Mouse (Mus musculus) MEL (cell line): ENCODE data around the gene Sult4a1. TPM values are rescaled to one million over a fixed set of nuclear protein-coding genes. Genes with fewer than 3 reads are reported as not detected.

Experiments
- DNase-seq: peaks from one replicate; pipeline ENCODE4 v3.0.0; 2011; ENCODE audit warnings: low read depth, low spot score
- H3K27ac ChIP-seq: 2 replicates; pipeline ENCODE4 v1.5.1; 2012; ENCODE audit warnings: low read depth, mild to moderate bottlenecking, control low read depth, low read length, moderate library complexity; ENCODE audit not compliant: control insufficient read depth
- H3K27me3 ChIP-seq, 2 experiments: fragments of 150-350 bp in 1 of 2; sonication (generic) in 1 of 2; 2 replicates each; pipeline ENCODE4 v1.6.1; 2012; ENCODE audit warnings: low read length in 2 of 2, mild to moderate bottlenecking in 2 of 2, improper control_type of control experiment in 1 of 2, moderate library complexity in 1 of 2; ENCODE audit not compliant: insufficient read depth in 2 of 2, control insufficient read depth in 1 of 2
- H3K36me3 ChIP-seq, 2 experiments: 2 replicates each; pipeline ENCODE4 v1.6.1; 2012 to 2014; ENCODE audit warnings: low read length in 2 of 2, improper control_type of control experiment in 1 of 2, inconsistent platforms in 1 of 2, mild to moderate bottlenecking in 1 of 2; ENCODE audit not compliant: insufficient read depth in 2 of 2, control insufficient read depth in 1 of 2
- H3K4me1 ChIP-seq, 2 experiments: fragments of 150-350 bp in 1 of 2; sonication (generic) in 1 of 2; 2 replicates each; pipeline ENCODE4 v1.6.1; 2012; ENCODE audit warnings: low read length in 2 of 2, improper control_type of control experiment in 1 of 2, mild to moderate bottlenecking in 1 of 2; ENCODE audit not compliant: insufficient read depth in 2 of 2, control insufficient read depth in 1 of 2
- H3K4me3 ChIP-seq, 2 experiments: fragments of 150-350 bp in 1 of 2; sonication (generic) in 1 of 2; 2 replicates each; pipeline ENCODE4 v1.5.1; 2012; ENCODE audit warnings: low read depth in 2 of 2, low read length in 2 of 2, mild to moderate bottlenecking in 2 of 2, moderate library complexity in 2 of 2, control low read depth in 1 of 2, improper control_type of control experiment in 1 of 2; ENCODE audit not compliant: control insufficient read depth in 1 of 2, insufficient read depth in 1 of 2
- H3K79me2 ChIP-seq: 2 replicates; pipeline ENCODE4 v1.6.1; 2012; ENCODE audit warnings: mild to moderate bottlenecking, low read length, moderate library complexity; ENCODE audit not compliant: control insufficient read depth, poor library complexity, insufficient read depth
- H3K9ac ChIP-seq: 2 replicates; pipeline ENCODE4 v1.6.1; 2012; ENCODE audit warnings: low read depth, mild to moderate bottlenecking, control low read depth, low read length, moderate library complexity; ENCODE audit not compliant: control insufficient read depth, poor library complexity, severe bottlenecking
- H3K9me3 ChIP-seq: fragments of 150-350 bp; sonication (generic); replicated peaks from 2 replicates; pipeline ENCODE4 v1.6.1; 2012; ENCODE audit warnings: mild to moderate bottlenecking, low read length, improper control_type of control experiment, moderate library complexity; ENCODE audit not compliant: insufficient read depth
- CTCF ChIP-seq, 3 experiments: IDR thresholded peaks in 2 of 3; conservative IDR thresholded peaks in 1 of 3; 2 replicates each; pipeline ENCODE4 v1.5.1; 2011 to 2012; ENCODE audit warnings: low read length in 3 of 3, low read depth in 2 of 3, mild to moderate bottlenecking in 2 of 3, improper control_type of control experiment in 1 of 3, inconsistent platforms in 1 of 3, mixed read lengths in 1 of 3, moderate library complexity in 1 of 3; ENCODE audit not compliant: control insufficient read depth in 1 of 3, insufficient read depth in 1 of 3, poor library complexity in 1 of 3, severe bottlenecking in 1 of 3
- ELF1 ChIP-seq: IDR thresholded peaks from 2 replicates; pipeline ENCODE4 v1.6.1; 2014; ENCODE audit warnings: low read depth, mild to moderate bottlenecking, inconsistent platforms, low read length, improper control_type of control experiment, moderate library complexity
- GABPA ChIP-seq: IDR thresholded peaks from 2 replicates; pipeline ENCODE4 v1.6.1; 2012; ENCODE audit warnings: low read depth, mild to moderate bottlenecking, inconsistent platforms, low read length, improper control_type of control experiment, moderate library complexity
- HCFC1 ChIP-seq: IDR thresholded peaks from 2 replicates; pipeline ENCODE4 v1.6.1; 2012; ENCODE audit warnings: low read depth, mild to moderate bottlenecking, inconsistent platforms, low read length, improper control_type of control experiment, moderate library complexity
- JUND ChIP-seq: IDR thresholded peaks from 2 replicates; pipeline ENCODE4 v1.6.1; 2011; ENCODE audit warnings: low read depth, mild to moderate bottlenecking, improper control_type of control experiment, low read length
- KAT2A ChIP-seq: conservative IDR thresholded peaks from 2 replicates; pipeline ENCODE4 v1.6.1; 2012; ENCODE audit warnings: low read depth, low read length, improper control_type of control experiment, inconsistent platforms
- MAFK ChIP-seq: IDR thresholded peaks from 2 replicates; pipeline ENCODE4 v1.6.1; 2011; ENCODE audit warnings: low read depth, mild to moderate bottlenecking, low read length, improper control_type of control experiment, borderline replicate concordance
- MAX ChIP-seq: IDR thresholded peaks from 2 replicates; pipeline ENCODE4 v1.6.1; 2011; ENCODE audit warnings: low read length, improper control_type of control experiment
- MAZ ChIP-seq: IDR thresholded peaks from 2 replicates; pipeline ENCODE4 v1.6.1; 2012; ENCODE audit warnings: low read depth, mild to moderate bottlenecking, inconsistent platforms, low read length, improper control_type of control experiment
- MEF2A ChIP-seq: IDR thresholded peaks from 2 replicates; pipeline ENCODE4 v1.6.1; 2014; ENCODE audit warnings: low read depth, mild to moderate bottlenecking, inconsistent platforms, low read length, improper control_type of control experiment; ENCODE audit not compliant: poor library complexity, insufficient replicate concordance, severe bottlenecking; ENCODE audit errors: extremely low read depth
- MXI1 ChIP-seq: IDR thresholded peaks from 2 replicates; pipeline ENCODE4 v1.6.1; 2011; ENCODE audit warnings: mild to moderate bottlenecking, low read depth, low read length, improper control_type of control experiment
- MYB ChIP-seq: IDR thresholded peaks from 2 replicates; pipeline ENCODE4 v1.6.1; 2011; ENCODE audit warnings: mild to moderate bottlenecking, low read depth, low read length, improper control_type of control experiment
- MYC ChIP-seq: IDR thresholded peaks from 2 replicates; pipeline ENCODE4 v1.6.1; 2011; ENCODE audit warnings: low read depth, mild to moderate bottlenecking, low read length, improper control_type of control experiment, moderate library complexity
- NRF1 ChIP-seq: IDR thresholded peaks from 2 replicates; pipeline ENCODE4 v1.6.1; 2014; ENCODE audit warnings: low read depth, mild to moderate bottlenecking, inconsistent platforms, low read length, improper control_type of control experiment, moderate library complexity; ENCODE audit not compliant: poor library complexity, insufficient read depth, severe bottlenecking
- POLR2A ChIP-seq, 2 experiments: IDR thresholded peaks; 2 replicates each; pipeline ENCODE4 v1.6.1; 2011 to 2012; ENCODE audit warnings: low read length in 2 of 2, mild to moderate bottlenecking in 2 of 2, control low read depth in 1 of 2, improper control_type of control experiment in 1 of 2, low read depth in 1 of 2, moderate library complexity in 1 of 2; ENCODE audit not compliant: control insufficient read depth in 1 of 2, insufficient read depth in 1 of 2, poor library complexity in 1 of 2
- POLR2AphosphoS5 ChIP-seq: IDR thresholded peaks from 2 replicates; pipeline ENCODE4 v1.6.1; 2012; ENCODE audit warnings: low read depth, borderline replicate concordance, mild to moderate bottlenecking, inconsistent platforms, low read length, moderate library complexity, mixed read lengths
- RAD21 ChIP-seq: IDR thresholded peaks from 2 replicates; pipeline ENCODE4 v1.6.1; 2011; ENCODE audit warnings: mild to moderate bottlenecking, low read depth, low read length, improper control_type of control experiment
- SIN3A ChIP-seq: IDR thresholded peaks from 2 replicates; pipeline ENCODE4 v1.6.1; 2012; ENCODE audit warnings: low read length, improper control_type of control experiment, inconsistent platforms
- SMC3 ChIP-seq: IDR thresholded peaks from 2 replicates; pipeline ENCODE4 v1.6.1; 2011; ENCODE audit warnings: low read depth, low read length, improper control_type of control experiment
- TAL1 ChIP-seq: IDR thresholded peaks from 2 replicates; pipeline ENCODE4 v1.6.1; 2012; ENCODE audit warnings: mild to moderate bottlenecking, inconsistent platforms, low read length, moderate library complexity, mixed read lengths
- TBP ChIP-seq: IDR thresholded peaks from 2 replicates; pipeline ENCODE4 v1.8.0; 2011; ENCODE audit warnings: low read depth, low read length, improper control_type of control experiment
- TCF12 ChIP-seq: IDR thresholded peaks from 2 replicates; pipeline ENCODE4 v1.6.1; 2014; ENCODE audit warnings: low read depth, mild to moderate bottlenecking, inconsistent platforms, low read length, improper control_type of control experiment, moderate library complexity
- ZKSCAN1 ChIP-seq: IDR thresholded peaks from 2 replicates; pipeline ENCODE4 v1.6.1; 2012; ENCODE audit warnings: low read depth, mild to moderate bottlenecking, inconsistent platforms, low read length, improper control_type of control experiment, moderate library complexity
- polyA plus RNA-seq, 2 experiments: library from polyadenylated mRNA; stranded (reverse) in 1 of 2; unstranded in 1 of 2; fragments of >175 nt in 1 of 2; fragments of >200 nt in 1 of 2; gene quantifications; 2 replicates each; pipeline versions ENCODE4 v1.2.1 to v1.2.4; 2012; ENCODE audit warnings: low replicate concordance in 2 of 2, low read depth in 1 of 2; ENCODE audit not compliant: insufficient read length in 2 of 2, insufficient read depth in 1 of 2, missing spikeins in 1 of 2
- total RNA-seq: library from RNA; depleted of rRNA; stranded (reverse); fragments of 300-350 nt; gene quantifications from 2 replicates; pipeline ENCODE4 v1.2.3, GENCODE M21; 2012

The Sult4a1 gene
- total and polyA plus RNA-seq, 3 experiments = not detected

GRCm38 (mm10) chr15:84135472-84135871 lies 29.9 kb upstream of the Sult4a1 start:
- no peaks in the 10 kb centered on the region for H3K4me1 ChIP-seq
- no peak for TF ChIP-seq ELF1
- peak; percentile 52 to 74 (median 57) for TF ChIP-seq CTCF (IDR thresholded peaks at IDR 0.05 in 2 of 3, conservative IDR thresholded peaks at IDR 0.05 in 1 of 3; ENCODE audit: control insufficient read depth in 1 of 3, insufficient read depth in 1 of 3, low read depth in 2 of 3, low read length in 3 of 3, poor library complexity in 1 of 3, severe bottlenecking in 1 of 3)
- peak; percentile 63 for TF ChIP-seq SMC3
- peak; percentile 43 for TF ChIP-seq RAD21
- no peak for TF ChIP-seq MXI1
- no peaks in the 10 kb centered on the region for H3K36me3 ChIP-seq
- no peak overlapping the region for H3K9ac ChIP-seq
- H3K79me2 ChIP-seq = no peaks in the 10 kb centered on the region
- peak; percentile 63 for DNase-seq
- H3K27me3 ChIP-seq = no peaks in the 10 kb centered on the region
- no peaks in the 10 kb centered on the region for H3K9me3 ChIP-seq
- H3K27ac ChIP-seq = no peak overlapping the region
- H3K4me3 ChIP-seq = no peak overlapping the region

DNA sequence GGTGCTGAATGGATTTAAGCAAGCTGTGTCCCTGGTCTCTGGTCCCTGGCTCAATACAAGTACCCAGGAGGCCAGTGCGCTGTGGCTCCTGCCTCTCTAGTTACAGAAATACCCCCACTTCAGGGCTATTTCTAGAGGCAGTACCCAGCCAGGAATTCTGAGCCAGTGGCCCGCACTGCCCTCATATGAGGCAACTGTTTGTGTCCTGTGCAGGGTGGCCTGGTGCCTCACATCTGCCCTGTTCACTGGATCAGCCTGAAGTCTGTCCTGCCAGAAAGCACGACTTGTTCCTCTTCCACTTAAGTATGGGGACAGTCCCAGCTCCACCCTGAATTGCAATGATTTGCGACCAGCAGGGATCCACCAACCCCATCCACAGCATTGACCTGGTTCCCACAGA lies 27.9 kb upstream of the Sult4a1 start:
- no peak for DNase-seq
- TF ChIP-seq GABPA (no peak), KAT2A (no peak), ZKSCAN1 (no peak), TAL1 (no peak), TBP (no peak), POLR2A (IDR thresholded peaks at IDR 0.05; ENCODE audit: control insufficient read depth in 1 of 2, insufficient read depth in 1 of 2, low read depth in 1 of 2, low read length in 2 of 2, poor library complexity in 1 of 2) (no peak), MAFK (no peak), MEF2A (no peak), TCF12 (no peak), JUND (no peak), POLR2AphosphoS5 (no peak)
- no peaks in the 10 kb centered on the region for H3K27me3 ChIP-seq
- H3K4me3 ChIP-seq = no peak overlapping the region
- H3K36me3 ChIP-seq = no peaks in the 10 kb centered on the region
- H3K79me2 ChIP-seq = no peaks in the 10 kb centered on the region
- no peak overlapping the region for H3K9ac ChIP-seq
- H3K9me3 ChIP-seq = no peaks in the 10 kb centered on the region
- H3K27ac ChIP-seq = no peak overlapping the region
- no peaks in the 10 kb centered on the region for H3K4me1 ChIP-seq

GRCm38 (mm10) chr15:84131971-84132370 lies 26.4 kb upstream of the Sult4a1 start:
- TF ChIP-seq ELF1 = no peak
- no peak for TF ChIP-seq TAL1
- TF ChIP-seq SIN3A = no peak
- TF ChIP-seq HCFC1 = no peak
- no peak for TF ChIP-seq POLR2A (IDR thresholded peaks at IDR 0.05; ENCODE audit: control insufficient read depth in 1 of 2, insufficient read depth in 1 of 2, low read depth in 1 of 2, low read length in 2 of 2, poor library complexity in 1 of 2)
- no peak for TF ChIP-seq NRF1
- TF ChIP-seq SMC3 = no peak
- no peak for TF ChIP-seq MAX
- no peak for TF ChIP-seq MYC
- TF ChIP-seq MAFK = no peak
- no peak for TF ChIP-seq MEF2A
- no peak for TF ChIP-seq TCF12
- TF ChIP-seq MAZ = no peak
- no peak for TF ChIP-seq MYB
- Histone ChIP-seq H3K9ac (no peak overlapping the region), H3K9me3 (no peaks in the 10 kb centered on the region), H3K4me3 (no peak overlapping the region), H3K79me2 (no peaks in the 10 kb centered on the region), H3K27me3 (no peaks in the 10 kb centered on the region), H3K4me1 (no peaks in the 10 kb centered on the region), H3K27ac (no peak overlapping the region), H3K36me3 (no peaks in the 10 kb centered on the region)
- no peak for DNase-seq
